Mouse (Mus musculus): ENCODE measurements around the gene Ranbp10. TPM values are rescaled to one million over a fixed set of nuclear protein-coding genes. Genes with fewer than 3 reads are reported as not detected.

The Ranbp10 gene
- polyA plus RNA-seq, 1 experiment from 2014 or later, result 36.1 TPM

DNA sequence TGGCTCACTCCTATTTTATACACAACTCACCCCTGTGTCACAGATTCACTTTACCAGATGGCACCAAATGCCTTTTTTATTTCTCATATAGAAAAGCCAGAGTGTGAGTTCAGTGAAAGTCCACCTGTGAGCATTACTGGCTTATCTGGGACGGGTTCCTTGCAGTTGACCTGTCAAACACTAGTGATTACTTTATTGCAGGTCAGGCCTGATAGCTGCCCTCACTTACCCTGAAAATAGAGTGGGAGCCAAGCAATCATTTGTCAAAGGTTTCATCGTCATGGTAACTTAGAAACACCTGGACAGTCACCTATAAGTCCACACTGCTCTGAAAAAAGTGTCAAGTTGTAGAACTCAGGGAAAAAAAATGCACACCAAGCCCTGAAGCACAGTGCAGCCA is 72.5 kb downstream of the Ranbp10 start:
- Histone ChIP-seq H3K9me3 (replicated peaks) (no peaks in the 10 kb centered on the region), H3K4me1 (replicated peaks) (peaks cover 44% of the 10 kb centered on the region), H3K4me2 (no peak overlapping the region), H3K27me3 (no peaks in the 10 kb centered on the region; the same call in 1 of the 2 replicates), H3K36me3 (no peaks in the 10 kb centered on the region; the same call in 1 of the 2 replicates), H3K9ac (no peak overlapping the region), H3K4me3 (replicated peaks) (no peak overlapping the region), H3K27ac (no peak overlapping the region)
- 52% methylated on average over 2 of the region's 2 CpGs for WGBS (ENCODE audit: insufficient replicate concordance)
- DNase-seq (no peak), ATAC-seq (ENCODE audit: low read depth) (no peak)

DNA sequence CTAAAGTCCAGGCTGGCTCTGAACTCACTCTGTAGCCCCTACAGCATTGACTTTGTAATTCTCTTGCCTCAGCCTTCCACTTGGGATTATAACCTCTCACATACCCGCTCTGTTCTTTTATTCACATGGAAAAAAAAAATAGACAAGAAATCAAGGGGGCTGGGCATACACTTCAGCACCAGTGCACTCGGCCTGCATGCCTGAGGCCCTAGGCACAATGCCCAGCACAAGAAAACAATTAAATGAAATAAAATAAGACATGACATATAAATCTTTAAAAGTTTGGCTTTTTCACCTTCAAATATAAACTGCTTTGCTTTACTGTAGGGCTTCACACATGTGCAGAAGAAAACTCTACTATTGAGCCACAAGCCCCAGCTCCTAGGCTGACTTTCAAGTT is 73.2 kb downstream of the Ranbp10 start:
- H3K9ac ChIP-seq, result no peak overlapping the region
- 62% methylated on average over 2 of the region's 2 CpGs for WGBS (ENCODE audit: insufficient replicate concordance)

DNA sequence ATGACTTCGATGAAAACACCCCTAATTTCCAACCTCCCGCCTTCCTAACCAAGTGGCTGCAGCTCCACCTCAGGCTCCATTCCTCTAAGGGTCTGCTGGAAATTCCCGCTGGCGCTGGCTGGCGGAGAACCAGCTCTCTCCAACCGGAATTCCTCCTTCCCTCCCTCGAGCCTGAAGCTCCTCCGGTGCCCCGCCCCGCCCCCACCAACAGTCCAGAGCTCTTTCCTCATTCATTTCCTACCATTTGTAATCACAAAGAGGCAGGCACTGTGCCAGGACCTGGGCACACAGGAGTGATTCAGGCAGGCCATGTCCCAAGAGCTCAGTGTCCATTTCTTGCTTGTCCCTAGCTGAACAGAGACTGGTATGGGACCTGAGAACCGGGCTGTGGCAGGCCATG is 76.5 kb downstream of the Ranbp10 start:
- Histone ChIP-seq H3K27me3 (no peaks in the 10 kb centered on the region; the same call in 1 of the 2 replicates), H3K4me1 (replicated peaks) (peaks cover 23% of the 10 kb centered on the region), H3K4me2 (no peak overlapping the region), H3K9me3 (replicated peaks) (no peaks in the 10 kb centered on the region), H3K4me3 (replicated peaks) (no peak overlapping the region), H3K27ac (no peak overlapping the region), H3K36me3 (no peaks in the 10 kb centered on the region; the same call in 1 of the 2 replicates), H3K9ac (no peak overlapping the region)
- WGBS (ENCODE audit: insufficient replicate concordance), result 33% methylated on average over 11 of the region's 11 CpGs
- no peak for ATAC-seq (ENCODE audit: low read depth)
- DNase-seq, result no peak

More for the DNA sequence above, 73.2 kb downstream of the Ranbp10 start:
- Histone ChIP-seq H3K36me3 (no peaks in the 10 kb centered on the region; the same call in 1 of the 2 replicates), H3K4me1 (replicated peaks) (peaks cover 37% of the 10 kb centered on the region), H3K27ac (no peak overlapping the region), H3K27me3 (no peaks in the 10 kb centered on the region; the same call in 1 of the 2 replicates), H3K4me3 (replicated peaks) (no peak overlapping the region), H3K4me2 (no peak overlapping the region), H3K9me3 (replicated peaks) (no peaks in the 10 kb centered on the region)
- ATAC-seq (ENCODE audit: low read depth) (no peak), DNase-seq (no peak)

DNA sequence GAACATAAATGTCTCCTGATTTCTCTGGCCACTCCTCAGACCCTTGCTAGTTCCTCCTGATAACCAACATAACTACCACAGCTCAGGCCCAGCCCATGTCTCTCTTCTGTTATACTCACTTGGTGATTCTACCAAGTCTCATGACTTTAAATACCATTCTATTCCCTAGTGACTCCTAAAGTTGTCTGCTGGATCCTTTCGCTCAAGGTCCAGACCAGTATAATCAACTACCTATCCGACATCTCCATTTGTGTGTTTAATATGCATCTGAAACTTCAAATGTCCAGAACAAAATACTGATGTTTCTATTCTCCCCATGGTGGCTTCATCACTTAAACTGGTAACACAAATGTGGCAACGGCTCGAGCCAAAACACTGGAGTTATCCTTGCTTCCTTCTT is 83.8 kb downstream of the Ranbp10 start:
- no peak for DNase-seq
- H3K36me3 ChIP-seq, result no peaks in the 10 kb centered on the region
- no peak overlapping the region for H3K4me3 ChIP-seq (replicated peaks)
- H3K4me1 ChIP-seq (replicated peaks), result peaks cover 13% of the 10 kb centered on the region; the same call in 1 of the 2 replicates
- ATAC-seq (ENCODE audit: low read depth), result no peak
- H3K27ac ChIP-seq, result no peak overlapping the region
- H3K4me2 ChIP-seq, result no peak overlapping the region
- H3K9ac ChIP-seq, result no peak overlapping the region
- no peaks in the 10 kb centered on the region for H3K9me3 ChIP-seq (replicated peaks)
- H3K27me3 ChIP-seq, result no peaks in the 10 kb centered on the region
- WGBS (ENCODE audit: insufficient replicate concordance), result 70% methylated on average over 4 of the region's 4 CpGs

DNA sequence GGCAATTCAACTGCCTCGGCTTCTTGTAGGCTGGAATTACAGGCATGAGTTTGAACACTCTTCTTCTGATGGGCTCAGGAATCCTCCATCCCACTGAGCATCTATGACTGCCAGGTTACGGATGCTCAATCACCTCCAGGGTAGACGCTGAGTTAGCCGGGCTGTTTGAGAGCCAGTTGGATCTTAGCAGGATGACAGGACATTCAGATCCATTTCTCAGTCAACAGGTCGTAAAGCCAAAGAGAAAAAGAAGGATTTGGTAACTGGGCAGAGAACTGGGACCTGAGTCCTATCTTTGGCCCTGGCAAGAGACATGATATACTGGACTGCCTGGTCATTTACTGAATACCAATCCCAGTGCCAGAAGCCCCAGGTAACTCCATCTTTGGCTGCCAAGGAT is 87.9 kb downstream of the Ranbp10 start:
- H3K4me1 ChIP-seq (replicated peaks), result peaks cover 9% of the 10 kb centered on the region; the same call in 1 of the 2 replicates
- 85% methylated on average over 5 of the region's 5 CpGs for WGBS (ENCODE audit: insufficient replicate concordance)
- ATAC-seq (ENCODE audit: low read depth), result no peak
- H3K4me2 ChIP-seq, result no peak overlapping the region
- H3K27me3 ChIP-seq, result no peaks in the 10 kb centered on the region
- DNase-seq, result no peak
- no peaks in the 10 kb centered on the region for H3K36me3 ChIP-seq
- no peak overlapping the region for H3K27ac ChIP-seq
- H3K9me3 ChIP-seq (replicated peaks), result no peaks in the 10 kb centered on the region
- no peak overlapping the region for H3K9ac ChIP-seq
- no peak overlapping the region for H3K4me3 ChIP-seq (replicated peaks)

DNA sequence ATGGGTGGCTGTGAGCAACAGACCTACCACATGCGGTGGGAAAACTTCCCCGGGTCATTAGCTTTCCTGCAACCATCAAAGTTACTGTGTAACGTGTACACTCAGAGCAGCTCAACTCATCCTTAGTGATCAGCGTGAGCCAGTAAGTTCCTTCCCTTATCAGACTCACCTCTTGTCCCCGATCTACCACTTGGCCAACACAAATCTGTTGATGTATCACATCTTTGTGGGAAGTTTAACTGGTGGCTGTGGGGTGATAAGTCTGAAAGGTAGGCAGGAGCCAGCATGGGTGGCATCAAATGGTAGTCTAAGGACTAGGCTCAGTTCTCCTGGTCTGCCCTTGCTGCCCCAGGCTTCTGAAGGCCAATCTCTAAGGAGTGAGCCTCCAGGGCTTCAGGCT is 95.0 kb downstream of the Ranbp10 start:
- Histone ChIP-seq H3K4me1 (replicated peaks) (peaks cover 18% of the 10 kb centered on the region), H3K36me3 (no peaks in the 10 kb centered on the region), H3K4me2 (no peak overlapping the region), H3K9ac (no peak overlapping the region), H3K4me3 (replicated peaks) (no peak overlapping the region), H3K27me3 (no peaks in the 10 kb centered on the region), H3K27ac (no peak overlapping the region), H3K9me3 (replicated peaks) (no peaks in the 10 kb centered on the region)
- ATAC-seq (ENCODE audit: low read depth), result peak; percentile 68
- DNase-seq, result no peak
- WGBS (ENCODE audit: insufficient replicate concordance), result 44% methylated on average over 5 of the region's 5 CpGs

DNA sequence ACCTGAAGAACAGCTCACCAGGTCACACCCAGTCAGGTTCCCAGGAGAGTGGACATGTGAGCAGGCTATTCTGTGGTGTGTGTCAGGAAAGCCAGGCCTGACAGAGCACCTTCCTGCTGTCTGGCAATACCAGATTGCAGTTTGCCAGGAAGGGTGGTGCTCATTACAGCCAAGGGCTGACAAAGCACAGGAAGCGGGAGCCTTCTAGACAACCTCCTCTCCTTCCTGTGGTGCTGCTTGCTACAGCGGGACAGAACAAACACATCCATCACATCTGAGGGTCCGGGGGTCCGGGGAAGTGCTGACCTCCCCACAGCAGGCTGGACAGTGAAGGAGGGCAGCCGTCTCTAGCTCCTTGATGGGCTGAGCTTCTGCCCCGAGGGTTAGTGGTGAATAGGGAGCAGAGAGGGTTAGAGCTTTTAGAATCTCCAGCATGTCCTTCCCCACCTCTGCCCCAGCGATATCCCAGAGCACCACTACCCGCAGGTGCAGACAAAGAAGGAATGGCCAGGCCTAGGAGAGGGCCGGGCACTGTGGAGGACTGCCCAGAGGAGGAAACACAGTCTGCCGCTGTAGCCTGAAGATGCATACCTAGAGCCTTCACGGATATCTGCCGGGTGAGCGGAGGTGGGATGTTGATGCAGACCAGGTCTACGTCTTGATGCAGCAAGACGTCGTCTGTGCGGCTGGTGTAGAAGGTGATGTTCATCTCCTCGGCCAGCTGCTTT is 99.6 kb downstream of the Ranbp10 start:
- Histone ChIP-seq H3K9ac (no peak overlapping the region), H3K36me3 (0 out of 2 replicates have a peak, but pooled peaks cover 2% of the 10 kb centered on the region), H3K27ac (peak overlapping the region; percentile 15; the same call in 1 of the 2 replicates), H3K4me2 (no peak overlapping the region; the same call in 1 of the 2 replicates), H3K4me3 (replicated peaks) (no peak overlapping the region), H3K9me3 (replicated peaks) (no peaks in the 10 kb centered on the region), H3K27me3 (no peaks in the 10 kb centered on the region), H3K4me1 (replicated peaks) (peaks cover 21% of the 10 kb centered on the region)
- ATAC-seq (ENCODE audit: low read depth), result peak; percentile 76
- 40% methylated on average over 18 of the region's 18 CpGs for WGBS (ENCODE audit: insufficient replicate concordance)
- DNase-seq, result no peak

DNA sequence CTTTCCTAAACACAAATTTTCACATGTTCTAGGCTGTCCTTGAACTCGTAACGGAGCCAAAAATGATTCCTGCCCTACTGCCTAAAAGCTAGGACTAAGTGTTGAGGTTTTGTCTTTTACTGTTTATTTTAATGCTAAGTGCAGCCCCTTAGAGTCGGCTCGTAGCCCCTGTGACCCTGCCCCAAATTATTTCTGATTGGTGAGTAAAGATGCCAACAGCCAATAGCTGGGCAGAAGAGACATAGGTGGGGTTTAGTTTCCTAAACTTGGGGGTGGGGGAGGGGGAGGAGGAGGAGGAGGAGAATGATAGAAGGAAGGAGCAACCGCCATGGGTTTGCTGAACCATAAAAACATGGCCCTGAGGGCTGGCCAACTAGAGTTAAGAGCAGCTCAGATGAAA is 101.4 kb downstream of the Ranbp10 start:
- 63% methylated on average over 5 of the region's 5 CpGs for WGBS (ENCODE audit: insufficient replicate concordance)
- H3K9me3 ChIP-seq (replicated peaks), result no peaks in the 10 kb centered on the region
- DNase-seq, result no peak
- H3K36me3 ChIP-seq, result 0 out of 2 replicates have a peak, but pooled peaks cover 2% of the 10 kb centered on the region
- H3K9ac ChIP-seq, result no peak overlapping the region
- H3K27me3 ChIP-seq, result no peaks in the 10 kb centered on the region
- no peak overlapping the region for H3K27ac ChIP-seq
- H3K4me3 ChIP-seq (replicated peaks), result no peak overlapping the region
- peaks cover 13% of the 10 kb centered on the region for H3K4me1 ChIP-seq (replicated peaks)
- ATAC-seq (ENCODE audit: low read depth), result no peak
- no peak overlapping the region for H3K4me2 ChIP-seq

DNA sequence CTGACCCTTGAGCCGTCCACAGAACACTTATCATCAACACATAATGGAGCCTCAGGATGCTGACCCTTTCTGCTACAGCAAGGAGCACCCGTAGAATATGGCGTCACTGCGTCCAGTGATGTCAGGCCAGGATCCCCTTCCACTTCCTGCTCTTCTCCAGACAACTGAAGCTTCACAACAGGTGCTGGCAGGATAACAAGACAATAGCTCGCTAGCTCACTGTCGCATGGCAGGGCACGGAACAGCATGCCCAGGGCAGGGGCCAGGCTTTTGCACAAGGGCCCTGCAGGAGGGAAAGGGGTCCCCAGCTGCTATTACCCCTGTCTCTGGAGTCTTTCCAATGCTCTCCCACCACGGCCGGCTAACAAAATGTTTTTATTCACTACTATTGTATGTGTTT is 104.3 kb downstream of the Ranbp10 start:
- Histone ChIP-seq H3K9ac (no peak overlapping the region), H3K9me3 (replicated peaks) (no peaks in the 10 kb centered on the region), H3K4me1 (replicated peaks) (peaks cover 10% of the 10 kb centered on the region), H3K4me3 (replicated peaks) (no peak overlapping the region), H3K36me3 (0 out of 2 replicates have a peak, but pooled peaks cover 2% of the 10 kb centered on the region), H3K27ac (no peak overlapping the region), H3K4me2 (no peak overlapping the region), H3K27me3 (no peaks in the 10 kb centered on the region)
- WGBS (ENCODE audit: insufficient replicate concordance), result 85% methylated on average over 9 of the region's 9 CpGs
- no peak for DNase-seq
- no peak for ATAC-seq (ENCODE audit: low read depth)

DNA sequence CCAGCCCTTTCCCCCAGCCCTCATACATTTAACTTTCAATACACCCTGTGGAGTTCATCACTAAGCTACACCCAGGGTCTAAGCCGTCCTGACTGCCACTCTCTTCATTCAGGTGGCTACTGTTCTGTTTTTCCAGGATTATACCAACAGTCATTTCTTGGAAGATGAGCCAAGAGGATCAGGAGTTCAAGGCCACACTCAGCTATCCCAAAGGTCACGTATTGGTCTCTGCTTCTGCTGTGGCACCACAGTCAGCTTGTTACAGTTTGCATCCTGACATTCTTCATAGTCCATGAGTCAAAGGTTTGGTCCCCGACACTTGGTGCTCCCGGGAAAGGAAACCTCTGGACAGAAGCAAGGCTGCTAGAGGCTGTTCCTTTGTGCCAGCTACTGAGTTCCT is 107.5 kb downstream of the Ranbp10 start:
- no peaks in the 10 kb centered on the region for H3K9me3 ChIP-seq (replicated peaks)
- H3K36me3 ChIP-seq, result 0 out of 2 replicates have a peak, but pooled peaks cover 2% of the 10 kb centered on the region
- H3K4me2 ChIP-seq, result no peak overlapping the region
- no peak for ATAC-seq (ENCODE audit: low read depth)
- H3K9ac ChIP-seq, result no peak overlapping the region
- H3K27me3 ChIP-seq, result no peaks in the 10 kb centered on the region
- H3K4me3 ChIP-seq (replicated peaks), result no peak overlapping the region
- DNase-seq, result no peak
- WGBS (ENCODE audit: insufficient replicate concordance), result 70% methylated on average over 4 of the region's 4 CpGs
- no peaks in the 10 kb centered on the region for H3K4me1 ChIP-seq (replicated peaks)
- no peak overlapping the region for H3K27ac ChIP-seq

Data from liver, embryonic 13.5 days (tissue).